Mouse (Mus musculus) heart, embryonic 14.5 days (tissue): ENCODE measurements around the gene Nphs1. TPM values are rescaled to one million over a fixed set of nuclear protein-coding genes. Genes with fewer than 3 reads are reported as not detected.

Source experiments
- ATAC-seq: fragments of 200-750 bp; cut with Nextera tagmentation; 2 replicates; pipeline ENCODE4 v1.8.0; 2017; ENCODE audit warnings: low read depth, moderate TSS enrichment; ENCODE audit not compliant: insufficient number of reproducible peaks, insufficient read depth, low FRiP score
- H3K27ac ChIP-seq, 2 experiments: fragments of 200-500 bp in 1 of 2; fragments of 300-500 bp in 1 of 2; sonication (generic) in 1 of 2; replicated peaks in 1 of 2; 2 replicates each; pipeline ENCODE4 v1.5.1; 2012 to 2014; ENCODE audit warnings: low read depth in 2 of 2, low read length in 2 of 2, control low read depth in 1 of 2, mild to moderate bottlenecking in 1 of 2, mixed read lengths in 1 of 2; ENCODE audit not compliant: control insufficient read depth in 1 of 2, insufficient read depth in 1 of 2
- H3K27me3 ChIP-seq: fragments of 300-500 bp; sonication (generic); 2 replicates; pipeline ENCODE4 v1.6.1; 2014; ENCODE audit warnings: mild to moderate bottlenecking, low read length, control low read depth; ENCODE audit not compliant: control insufficient read depth, insufficient read depth
- H3K36me3 ChIP-seq: fragments of 300-500 bp; sonication (generic); 2 replicates; pipeline ENCODE4 v1.6.1; 2014; ENCODE audit warnings: mild to moderate bottlenecking, control low read depth, low read length, mixed read lengths; ENCODE audit not compliant: control insufficient read depth, insufficient read depth
- H3K4me1 ChIP-seq, 2 experiments: fragments of 200-500 bp in 1 of 2; fragments of 300-500 bp in 1 of 2; sonication (generic) in 1 of 2; 2 replicates each; pipeline ENCODE4 v1.6.1; 2012 to 2014; ENCODE audit warnings: low read length in 2 of 2, control low read depth in 1 of 2, mixed read lengths in 1 of 2; ENCODE audit not compliant: control insufficient read depth in 2 of 2, insufficient read depth in 2 of 2
- H3K4me2 ChIP-seq: fragments of 300-500 bp; sonication (generic); 2 replicates; pipeline ENCODE4 v1.6.1; 2014; ENCODE audit warnings: mild to moderate bottlenecking, low read length
- H3K4me3 ChIP-seq, 2 experiments: fragments of 200-500 bp in 1 of 2; fragments of 300-500 bp in 1 of 2; sonication (generic) in 1 of 2; 2 replicates each; pipeline ENCODE4 v1.5.1; 2012 to 2014; ENCODE audit warnings: low read length in 2 of 2, mild to moderate bottlenecking in 2 of 2, control low read depth in 1 of 2, low read depth in 1 of 2, moderate library complexity in 1 of 2; ENCODE audit not compliant: control insufficient read depth in 1 of 2, insufficient read depth in 1 of 2
- H3K9ac ChIP-seq: fragments of 300-500 bp; sonication (generic); 2 replicates; pipeline ENCODE4 v1.6.1; 2014; ENCODE audit warnings: mild to moderate bottlenecking, low read length
- H3K9me3 ChIP-seq: fragments of 300-500 bp; sonication (generic); 2 replicates; pipeline ENCODE4 v1.6.1; 2016; ENCODE audit warnings: low read length, control low read depth; ENCODE audit not compliant: control insufficient read depth
- WGBS: fragments of 180-500 bp; shearing (Covaris S2); extraction: QIAGEN DNeasy Blood & Tissue Kit; methylation state at CpG from one replicate; pipeline ENCODE4 v1.1.7; 2014; 5-methylcytosine and 5-hydroxymethylcytosine counted together
- polyA plus RNA-seq: library from polyadenylated mRNA; unstranded; fragments of >200 nt; fragmentation: Nextera tagmentation; extraction: Ambion mirVana; gene quantifications from 2 replicates; pipeline ENCODE4 v1.2.1, GENCODE M21; 2014

The Nphs1 gene
- polyA plus RNA-seq, 1 experiment from 2014 or later: 0.14 TPM

- Histone ChIP-seq H3K4me2 (no peak overlapping the region), H3K4me1 (no peaks in the 10 kb centered on the region), H3K27me3 (no peaks in the 10 kb centered on the region; the same call in 1 of the 2 replicates), H3K4me3 (no peak overlapping the region), H3K9ac (no peak overlapping the region), H3K27ac (no peak overlapping the region), H3K36me3 (peaks cover 24% of the 10 kb centered on the region), H3K9me3 (no peaks in the 10 kb centered on the region)
- ATAC-seq: no peak
- WGBS: 77% methylated on average over 5 of the region's 5 CpGs
These were observed 62.7 kb downstream of the Nphs1 start for GRCm38 (mm10) chr7:30520856-30521255.

GRCm38 (mm10) chr7:30522871-30523270, 64.8 kb downstream of the Nphs1 start:
- Histone ChIP-seq H3K36me3 (peaks cover 43% of the 10 kb centered on the region), H3K4me1 (no peaks in the 10 kb centered on the region), H3K27me3 (peaks cover under 1% of the 10 kb centered on the region; the same call in 1 of the 2 replicates), H3K4me3 (no peak overlapping the region), H3K27ac (no peak overlapping the region), H3K9me3 (no peaks in the 10 kb centered on the region), H3K9ac (no peak overlapping the region), H3K4me2 (no peak overlapping the region)
- WGBS: 87% methylated on average over 10 of the region's 10 CpGs
- ATAC-seq: no peak

- WGBS: 81% methylated on average over 6 of the region's 6 CpGs
- no peaks in the 10 kb centered on the region for H3K9me3 ChIP-seq
- peaks cover 59% of the 10 kb centered on the region for H3K36me3 ChIP-seq
- ATAC-seq: no peak
- H3K9ac ChIP-seq: no peak overlapping the region
- no peak overlapping the region for H3K27ac ChIP-seq
- no peak overlapping the region for H3K4me2 ChIP-seq
- no peaks in the 10 kb centered on the region for H3K4me1 ChIP-seq
- no peak overlapping the region for H3K4me3 ChIP-seq
- H3K27me3 ChIP-seq: 0 out of 2 replicates have a peak, but pooled peaks cover 3% of the 10 kb centered on the region
These were observed 66.4 kb downstream of the Nphs1 start for GRCm38 (mm10) chr7:30524487-30524886.

GRCm38 (mm10) chr7:30525954-30526353, 67.8 kb downstream of the Nphs1 start:
- Histone ChIP-seq H3K9ac (no peak overlapping the region), H3K4me1 (no peaks in the 10 kb centered on the region), H3K36me3 (peaks cover 74% of the 10 kb centered on the region), H3K27ac (no peak overlapping the region), H3K4me3 (no peak overlapping the region), H3K27me3 (0 out of 2 replicates have a peak, but pooled peaks cover 3% of the 10 kb centered on the region), H3K4me2 (no peak overlapping the region), H3K9me3 (no peaks in the 10 kb centered on the region)
- 47% methylated on average over 10 of the region's 10 CpGs for WGBS
- no peak for ATAC-seq

GRCm38 (mm10) chr7:30526399-30526798, 68.3 kb downstream of the Nphs1 start:
- H3K27me3 ChIP-seq: 0 out of 2 replicates have a peak, but pooled peaks cover 3% of the 10 kb centered on the region
- WGBS: 29% methylated on average over 17 of the region's 17 CpGs
- no peak overlapping the region for H3K4me3 ChIP-seq
- ATAC-seq: no peak
- H3K9ac ChIP-seq: no peak overlapping the region
- no peak overlapping the region for H3K4me2 ChIP-seq
- H3K27ac ChIP-seq: no peak overlapping the region
- H3K9me3 ChIP-seq: no peaks in the 10 kb centered on the region
- H3K4me1 ChIP-seq: no peaks in the 10 kb centered on the region
- H3K36me3 ChIP-seq: peaks cover 78% of the 10 kb centered on the region

- no peak for ATAC-seq
- 0 out of 4 replicates have a peak, but pooled peaks cover 0 to 4% of the 10 kb centered on the region in 2 experiments for H3K4me1 ChIP-seq
- no peak overlapping the region for H3K4me2 ChIP-seq
These were observed 68.9 kb downstream of the Nphs1 start for GRCm38 (mm10) chr7:30526981-30527380.

GRCm38 (mm10) chr7:30531291-30531815, 73.2 kb downstream of the Nphs1 start:
- Histone ChIP-seq H3K4me1 (peaks cover 17 to 30% of the 10 kb centered on the region in 2 experiments), H3K27ac (no peak overlapping the region), H3K9ac (0 out of 2 replicates have a peak overlapping the region, but pooled peaks have one; percentile 8), H3K9me3 (no peaks in the 10 kb centered on the region), H3K36me3 (peaks cover 60% of the 10 kb centered on the region), H3K27me3 (0 out of 2 replicates have a peak, but pooled peaks cover 3% of the 10 kb centered on the region), H3K4me3 (no peak overlapping the region), H3K4me2 (no peak overlapping the region)
- no peak for ATAC-seq
- 77% methylated on average over 9 of the region's 9 CpGs for WGBS

More at GRCm38 (mm10) chr7:30526981-30527380, 68.9 kb downstream of the Nphs1 start:
- WGBS: 81% methylated on average over 14 of the region's 14 CpGs
- Histone ChIP-seq H3K36me3 (peaks cover 84% of the 10 kb centered on the region), H3K9ac (no peak overlapping the region), H3K4me3 (no peak overlapping the region), H3K27ac (no peak overlapping the region), H3K27me3 (0 out of 2 replicates have a peak, but pooled peaks cover 3% of the 10 kb centered on the region), H3K9me3 (no peaks in the 10 kb centered on the region)
